Mouse (Mus musculus) layer of hippocampus, adult 2 months (tissue): ENCODE results near the gene Slc17a7. TPM values are rescaled to one million over a fixed set of nuclear protein-coding genes. Genes with fewer than 3 reads are reported as not detected.
A peak's percentile ranks its signal among the peaks of the same experiment; 100 is the strongest.

Source experiments
- DNase-seq, 2 experiments: peaks; one replicate each; pipeline ENCODE4 v3.0.0; 2022; ENCODE audit warnings: low spot score in 2 of 2
- H3K27ac ChIP-seq: fragments of 200-600 bp; 2 replicates; pipeline ENCODE4 v1.8.1; 2022
- H3K4me3 ChIP-seq: fragments of 200-600 bp; 2 replicates; pipeline ENCODE4 v1.8.1; 2022; ENCODE audit warnings: mild to moderate bottlenecking
- CTCF ChIP-seq: fragments of 200-600 bp; conservative IDR thresholded peaks from 2 replicates; pipeline ENCODE4 v1.8.1; 2022; ENCODE audit warnings: antibody characterized with exemption, mild to moderate bottlenecking, moderate library complexity
- total RNA-seq, 2 experiments: library from RNA; stranded (reverse); gene quantifications; 2 replicates each; pipeline ENCODE4 v1.2.3; 2021

The Slc17a7 gene
- total RNA-seq, 2 experiments from 2014 or later, result 1,342 to 1,423 TPM

DNA sequence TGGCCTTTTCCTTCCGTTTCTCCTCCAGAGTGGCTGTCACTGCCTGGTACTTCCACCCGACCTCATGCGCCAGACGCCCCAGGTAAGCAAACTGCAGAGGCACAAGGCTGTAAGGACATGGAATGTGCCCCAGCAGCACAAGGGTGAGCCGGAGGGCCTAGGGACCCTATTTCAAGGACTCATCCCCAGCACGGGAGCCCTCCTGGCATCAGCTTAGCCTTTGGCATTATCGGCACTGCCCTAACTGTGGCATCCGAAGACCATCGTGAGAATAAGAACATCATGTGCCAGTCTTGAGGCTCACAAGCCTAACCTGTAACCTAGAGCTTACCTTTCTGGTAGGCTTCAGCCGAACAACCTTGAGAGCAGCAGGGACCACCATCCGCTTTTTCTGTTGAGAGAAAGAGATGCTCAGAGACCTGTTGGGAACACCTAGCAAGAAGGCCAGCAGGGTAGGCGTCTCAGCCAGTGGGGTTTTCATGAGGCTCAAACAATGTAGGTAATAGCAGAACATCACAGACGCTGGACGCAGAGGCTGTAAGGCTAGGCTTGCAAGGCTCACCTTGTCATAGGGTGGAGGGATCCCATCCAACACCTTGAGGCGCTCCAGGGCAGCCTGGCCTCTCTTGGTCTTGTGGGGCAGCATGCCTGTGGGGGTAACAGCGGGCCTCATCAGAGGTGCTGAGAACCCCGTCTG is 37.5 kb upstream of the Slc17a7 start:
- Histone ChIP-seq H3K4me3 (no peak overlapping the region), H3K27ac (peak overlapping the region; percentile 99; the same call in 1 of the 2 replicates)
- no peak for DNase-seq
- no peak for TF ChIP-seq CTCF

GRCm38 (mm10) chr7:45126844-45127699 is 36.7 kb upstream of the Slc17a7 start:
- peak overlapping the region; percentile 98 for H3K4me3 ChIP-seq
- no peak for DNase-seq
- peak overlapping the region; percentile 99 for H3K27ac ChIP-seq
- peak; percentile 61 for TF ChIP-seq CTCF

DNA sequence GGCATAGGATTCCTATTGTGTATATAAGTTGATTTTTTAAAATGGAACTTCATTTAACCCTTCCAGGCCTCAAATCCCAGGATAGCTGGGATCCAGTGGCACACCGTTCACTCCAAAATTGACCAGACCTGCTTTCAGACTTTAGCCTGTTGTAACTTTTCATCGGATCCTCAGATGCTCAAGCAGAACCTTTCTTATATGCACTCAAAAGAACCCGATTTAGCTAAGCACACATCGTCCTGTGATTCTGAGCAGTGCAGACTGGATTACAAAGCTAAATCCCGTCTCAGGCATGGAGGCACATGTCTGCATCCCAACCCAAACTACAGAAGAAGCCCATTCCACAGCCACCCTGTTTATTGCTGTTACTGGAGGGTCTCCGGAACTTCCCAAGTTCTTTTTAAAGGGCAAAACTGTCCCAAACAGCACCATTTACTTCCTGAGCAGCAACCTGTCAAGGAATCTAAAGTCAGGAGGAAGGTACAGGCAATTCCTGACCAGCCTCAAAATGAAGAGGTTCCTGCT is 36.0 kb upstream of the Slc17a7 start:
- Histone ChIP-seq H3K4me3 (peak overlapping the region; percentile 98), H3K27ac (peak overlapping the region; percentile 99)
- TF ChIP-seq CTCF, result no peak
- no peak for DNase-seq

DNA sequence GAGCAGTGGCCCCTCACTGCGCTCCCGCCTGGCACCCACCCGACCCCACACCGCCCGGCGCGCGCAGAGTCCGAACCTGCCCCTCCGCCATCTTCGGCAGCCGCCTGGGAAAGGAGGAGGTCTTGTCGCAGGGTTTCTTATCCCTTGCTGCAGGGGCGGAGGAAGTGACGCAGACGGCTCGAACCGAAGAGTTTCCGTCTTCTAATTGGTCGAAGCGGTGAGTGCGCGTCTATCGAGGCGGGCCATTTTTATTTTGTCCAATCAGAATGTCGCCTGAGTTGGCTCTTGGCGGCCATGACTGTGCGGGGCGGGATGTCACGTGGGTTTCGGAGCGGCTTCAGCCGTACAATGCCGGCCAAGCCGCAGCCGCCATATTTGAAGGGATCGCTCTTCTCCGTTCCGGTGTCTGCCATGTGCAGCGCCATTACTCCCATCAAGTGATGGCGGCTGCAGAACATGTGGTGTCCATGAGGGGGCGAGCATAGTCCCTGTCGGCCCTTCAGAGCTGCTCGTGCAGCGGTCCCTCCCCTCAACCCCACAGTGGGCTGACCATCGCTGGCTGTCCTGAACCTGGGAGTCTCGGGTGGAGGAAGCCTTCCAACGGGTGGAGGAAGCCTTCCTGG is 35.0 kb upstream of the Slc17a7 start, which contains the start of gene Rpl13a:
Gene Rpl13a (minus strand): TSS at position 138 of the 623 bp plus-strand sequence.
- Histone ChIP-seq H3K27ac (peak within 1 kb of the TSS; percentile 99), H3K4me3 (peak within 1 kb of the TSS; percentile 98)
- peak; percentile 98 to 99 for DNase-seq
- peak; percentile 85 for TF ChIP-seq CTCF

- no peak for DNase-seq
- peak overlapping the region; percentile 62 for H3K4me3 ChIP-seq
- no peak for TF ChIP-seq CTCF
- peak overlapping the region; percentile 94 for H3K27ac ChIP-seq
Measured at GRCm38 (mm10) chr7:45129318-45129717, 34.4 kb upstream of the Slc17a7 start.

GRCm38 (mm10) chr7:45129776-45130512 is 33.8 kb upstream of the Slc17a7 start:
- Histone ChIP-seq H3K4me3 (peak overlapping the region; percentile 62; the same call in 1 of the 2 replicates), H3K27ac (peak overlapping the region; percentile 94)
- DNase-seq, result no peak
- no peak for TF ChIP-seq CTCF

- no peak overlapping the region for H3K4me3 ChIP-seq
- H3K27ac ChIP-seq, result no peak overlapping the region
- DNase-seq, result no peak
- TF ChIP-seq CTCF, result no peak
Measured at GRCm38 (mm10) chr7:45131850-45132249, 31.9 kb upstream of the Slc17a7 start.

DNA sequence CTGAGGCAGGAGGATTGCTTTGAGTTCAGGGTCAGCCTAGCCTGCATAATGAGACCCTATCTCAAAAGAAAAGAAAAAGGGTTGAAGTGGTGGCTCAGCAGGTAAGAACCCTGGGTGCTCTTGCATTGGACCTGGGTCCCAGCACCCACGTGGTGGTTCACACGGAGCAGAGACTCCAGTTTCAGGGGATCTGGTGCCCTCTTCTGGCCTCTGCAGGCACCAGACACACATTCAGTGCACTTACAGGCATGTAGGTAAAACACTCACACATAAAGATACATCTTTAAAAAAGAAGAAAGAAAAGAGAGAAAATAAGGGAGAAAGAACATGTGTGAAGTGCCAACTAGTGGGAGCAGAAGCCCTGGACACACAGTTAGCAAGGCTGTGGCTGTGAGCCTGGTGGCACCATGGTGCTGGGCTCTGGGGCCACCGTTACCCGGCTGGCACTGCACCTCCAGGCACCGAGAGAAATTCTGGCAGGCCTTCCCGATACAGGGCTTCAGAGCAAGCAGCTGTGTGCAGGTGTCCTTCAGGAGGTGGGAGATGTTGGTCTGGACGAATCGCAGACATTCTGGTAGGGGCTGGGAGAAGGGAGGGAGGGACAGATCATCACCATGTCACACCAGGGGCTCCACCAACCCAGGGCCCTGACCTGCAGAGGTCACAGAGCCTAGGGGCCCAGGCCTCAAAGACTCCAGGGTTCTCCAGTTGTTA is 30.1 kb upstream of the Slc17a7 start:
- TF ChIP-seq CTCF, result peak; percentile 59
- H3K4me3 ChIP-seq, result no peak overlapping the region
- no peak overlapping the region for H3K27ac ChIP-seq
- no peak for DNase-seq

DNA sequence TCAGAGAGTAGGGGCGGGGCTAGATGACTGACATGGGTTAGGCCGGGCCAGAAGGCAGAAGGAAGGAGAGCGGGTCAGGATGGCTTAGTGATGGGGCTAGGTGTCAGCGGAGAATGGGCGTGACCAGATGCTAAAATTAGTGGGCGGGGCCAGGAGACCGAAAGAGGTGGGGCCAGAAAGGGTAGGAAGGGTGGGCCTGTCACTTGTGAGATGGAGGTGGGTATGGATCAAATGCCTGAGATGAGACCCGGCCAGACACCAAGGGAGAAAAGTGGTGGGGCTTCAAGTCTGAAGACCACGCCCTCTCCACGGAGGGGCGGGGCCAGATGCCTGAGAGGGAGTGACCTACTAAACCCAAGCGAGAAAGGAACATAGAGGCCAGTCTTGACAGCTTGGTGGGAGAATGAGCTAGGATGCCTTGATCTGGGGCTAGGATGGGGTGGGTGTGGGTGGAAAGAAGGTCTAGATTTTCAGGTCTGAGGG is 29.2 kb upstream of the Slc17a7 start:
- Histone ChIP-seq H3K4me3 (no peak overlapping the region), H3K27ac (no peak overlapping the region)
- no peak for DNase-seq
- TF ChIP-seq CTCF, result no peak

DNA sequence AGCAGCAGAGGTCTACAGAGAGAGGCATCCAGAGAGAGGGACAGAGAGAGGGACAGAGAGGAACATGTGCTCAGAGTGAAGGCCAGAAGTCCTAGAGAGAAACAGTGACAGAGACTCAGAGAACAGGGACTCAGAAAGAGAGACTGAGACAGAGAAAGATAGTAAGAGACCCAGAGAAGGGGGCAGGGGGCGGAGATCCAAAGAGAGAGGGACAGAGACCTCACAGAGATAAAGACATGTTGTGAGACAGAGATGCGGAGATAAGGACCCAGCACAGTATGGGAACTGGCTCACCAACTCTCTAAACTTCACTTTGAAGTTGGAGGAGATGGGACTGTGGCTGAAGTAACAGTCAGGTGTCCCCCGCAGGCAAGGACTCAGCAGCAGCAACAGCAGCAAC is 28.4 kb upstream of the Slc17a7 start:
- TF ChIP-seq CTCF, result no peak
- H3K4me3 ChIP-seq, result peak overlapping the region; percentile 72
- no peak for DNase-seq
- H3K27ac ChIP-seq, result no peak overlapping the region; the same call in 1 of the 2 replicates

- DNase-seq, result peak; percentile 87 to 88
- H3K4me3 ChIP-seq, result peak within 1 kb of the TSS; percentile 72
- TF ChIP-seq CTCF, result peak; percentile 99
- peak within 1 kb of the TSS; percentile 81 for H3K27ac ChIP-seq
Measured at GRCm38 (mm10) chr7:45135993-45136567, 27.7 kb upstream of the Slc17a7 start, which contains the start of the genes Gm45713 and Flt3l. Gene Gm45713, minus strand, starts transcription at chr7:45136231. Gene Flt3l, minus strand, starts transcription at chr7:45136432.
